Mouse (Mus musculus) ES-Bruce4 (cell line): ENCODE measurements at regions not wholly inside any gene's neighbourhood (a gene's known extent, or its start where the extent isn't known, plus 50 kb on each side); places are given as distances from the start of the nearest gene placed in this dataset.

Source experiments
- CTCF ChIP-seq: IDR thresholded peaks from one replicate; pipeline ENCODE4 v1.8.1; 2011; ENCODE audit warnings: low read depth, low read length
- EP300 ChIP-seq: IDR thresholded peaks from 2 replicates; pipeline ENCODE4 v1.6.1; 2011; ENCODE audit warnings: low read depth, low read length; ENCODE audit not compliant: insufficient read depth
- POLR2A ChIP-seq: IDR thresholded peaks from one replicate; pipeline ENCODE4 v1.8.1; 2011; ENCODE audit warnings: low read length; ENCODE audit not compliant: insufficient read depth

DNA sequence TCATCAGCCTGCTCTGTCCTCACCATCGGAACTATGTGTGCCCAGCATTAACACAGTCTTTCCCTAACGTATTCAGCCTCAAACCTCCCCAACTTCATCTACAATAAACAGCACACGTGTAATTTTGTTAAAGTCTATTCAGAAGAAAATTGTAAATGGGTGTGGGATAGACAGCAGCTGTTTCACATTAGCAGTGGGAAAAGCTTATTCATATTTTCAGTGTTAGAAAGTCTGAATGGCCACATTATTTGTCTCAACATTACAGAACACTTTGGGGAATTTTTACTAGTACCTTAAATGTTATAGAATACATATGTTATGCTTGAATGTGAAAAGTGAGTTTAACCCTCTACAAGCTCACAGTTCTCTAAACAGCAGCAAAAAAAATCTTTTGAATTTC lies 266.8 kb upstream of the Mad2l1 start:
- TF ChIP-seq CTCF = no peak
- TF ChIP-seq POLR2A = no peak
- no peak for TF ChIP-seq EP300
